Mouse (Mus musculus) spleen, adult 2 months (tissue): ENCODE data around the gene Ddx52. TPM values are rescaled to one million over a fixed set of nuclear protein-coding genes. Genes with fewer than 3 reads are reported as not detected.
A peak's percentile ranks its signal among the peaks of the same experiment; 100 is the strongest.

ENCODE experiments used
- DNase-seq, 2 experiments: peaks; one replicate each; pipeline versions ENCODE4 v3.0.0 to v3.0.0-alpha.2; 2012 to 2021; ENCODE audit warnings: low spot score in 2 of 2, low read depth in 1 of 2
- H3K27ac ChIP-seq: fragments of 200-500 bp; 2 replicates; pipeline ENCODE4 v1.5.1; 2012; ENCODE audit warnings: low read length, inconsistent platforms; ENCODE audit not compliant: insufficient read depth
- H3K27me3 ChIP-seq: fragments of 200-500 bp; 2 replicates; pipeline ENCODE4 v1.6.1; 2012; ENCODE audit warnings: mild to moderate bottlenecking, moderate library complexity, low read length, inconsistent platforms; ENCODE audit not compliant: control insufficient read depth, insufficient read depth
- H3K36me3 ChIP-seq: fragments of 200-500 bp; 2 replicates; pipeline ENCODE4 v1.6.1; 2012; ENCODE audit warnings: mild to moderate bottlenecking, low read length, inconsistent platforms; ENCODE audit not compliant: control insufficient read depth, insufficient read depth
- H3K4me1 ChIP-seq: fragments of 200-500 bp; 2 replicates; pipeline ENCODE4 v1.6.1; 2011; ENCODE audit warnings: inconsistent platforms; ENCODE audit not compliant: control insufficient read depth, insufficient read depth, insufficient read length
- H3K4me3 ChIP-seq: fragments of 200-500 bp; 2 replicates; pipeline ENCODE4 v1.5.1; 2011; ENCODE audit warnings: mild to moderate bottlenecking, inconsistent platforms; ENCODE audit not compliant: insufficient read depth, insufficient read length; ENCODE audit errors: extremely low read depth
- CTCF ChIP-seq: fragments of 200-500 bp; IDR thresholded peaks from 2 replicates; pipeline ENCODE4 v1.5.1; 2011; ENCODE audit warnings: mild to moderate bottlenecking, inconsistent platforms; ENCODE audit not compliant: insufficient read depth, insufficient read length, insufficient replicate concordance; ENCODE audit errors: extremely low read depth
- POLR2A ChIP-seq: fragments of 200-500 bp; IDR thresholded peaks from 2 replicates; pipeline ENCODE4 v1.6.1; 2011; ENCODE audit warnings: low read depth, low read length, inconsistent platforms
- WGBS: fragments of 180-500 bp; shearing (Covaris S2); methylation state at CpG from one replicate; pipeline ENCODE4 v1.1.7; 2018; 5-methylcytosine and 5-hydroxymethylcytosine counted together
- polyA plus RNA-seq: library from polyadenylated mRNA; depleted of rRNA; stranded (reverse); fragments of >200 nt; gene quantifications from 2 replicates; pipeline ENCODE4 v1.2.3, GENCODE M21; 2012; rRNA removed

Gene Ddx52
- 3.1 TPM in 2 replicates for polyA plus RNA-seq

DNA sequence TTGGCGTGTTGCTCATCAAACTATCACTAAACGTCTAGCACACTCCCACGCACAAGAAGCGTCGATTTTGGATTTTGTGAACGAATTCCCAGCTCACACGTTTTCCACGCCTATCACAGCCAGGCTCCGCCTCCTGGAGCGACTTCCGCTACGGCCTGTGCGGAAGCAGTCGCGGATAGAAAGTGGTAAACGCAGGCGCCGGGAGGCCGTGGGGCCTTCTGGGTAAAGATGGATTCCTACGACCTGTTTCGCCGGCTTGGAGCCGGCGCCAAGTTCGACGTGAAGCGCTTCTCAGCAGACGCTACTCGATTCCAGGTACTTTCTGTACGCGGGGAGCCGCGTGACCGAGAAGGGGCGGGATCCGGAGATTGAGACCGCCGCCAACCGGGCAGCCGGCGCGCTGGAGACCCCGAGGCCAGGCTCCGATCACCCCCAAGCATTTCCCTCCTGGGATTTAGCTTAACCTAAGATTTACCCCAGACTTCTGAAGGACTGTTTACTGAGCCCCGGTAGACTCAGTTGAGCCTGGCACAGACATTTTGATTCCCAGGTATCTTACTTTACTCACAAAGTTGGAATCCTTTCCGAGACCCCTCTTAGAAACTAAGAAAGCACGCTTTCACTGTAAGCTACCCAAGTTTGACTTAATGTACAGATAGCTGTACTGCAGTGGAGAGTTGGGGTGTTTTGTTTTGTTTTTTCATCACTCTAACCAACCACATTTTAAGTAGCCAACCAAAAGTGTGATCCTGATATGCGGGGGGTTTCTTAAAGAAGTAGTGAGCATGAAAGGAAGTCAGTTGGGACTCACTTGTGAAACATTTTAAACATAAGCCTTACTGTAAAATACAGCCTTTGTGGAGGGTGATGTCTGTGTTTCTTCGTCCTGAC, at the start of gene Ddx52:
Ddx52 (plus strand) TSS at position 113 of the 891 bp plus-strand sequence.
- 1% methylated on average over 49 of the region's 49 CpGs for WGBS
- Histone ChIP-seq H3K36me3 (peaks cover 14% of the 10 kb centered on the region), H3K4me1 (0 out of 2 replicates have a peak, but pooled peaks cover 2% of the 10 kb centered on the region), H3K27me3 (0 out of 2 replicates have a peak, but pooled peaks cover 2% of the 10 kb centered on the region), H3K27ac (peak within 1 kb of the TSS; percentile 61), H3K4me3 (peak within 1 kb of the TSS; percentile 90)
- peak; percentile 75 to 82 for DNase-seq
- TF ChIP-seq POLR2A (peak; percentile 43; the same call in 1 of the 2 replicates), CTCF (no peak)

DNA sequence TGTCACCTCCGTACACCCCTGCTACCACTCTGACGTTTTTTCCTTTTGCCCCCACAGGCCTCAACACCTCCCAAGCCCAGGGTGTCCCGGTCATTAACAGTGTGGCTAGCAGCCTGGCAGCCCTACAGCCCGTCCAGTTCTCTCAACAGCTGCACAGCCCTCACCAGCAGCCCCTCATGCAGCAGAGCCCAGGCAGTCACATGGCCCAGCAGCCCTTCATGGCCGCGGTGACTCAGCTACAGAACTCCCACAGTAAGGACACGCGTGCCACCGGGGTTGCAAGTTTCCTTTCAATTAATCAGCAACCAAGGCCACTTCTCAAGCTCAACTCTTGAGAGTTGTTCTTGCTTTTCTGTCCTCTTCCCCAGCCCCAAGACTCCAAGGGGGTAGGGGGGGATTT, 48.5 kb upstream of the Ddx52 start:
- no peaks in the 10 kb centered on the region for H3K27me3 ChIP-seq
- WGBS, result 71% methylated on average over 9 of the region's 9 CpGs
- H3K4me1 ChIP-seq, result no peaks in the 10 kb centered on the region
- no peak for DNase-seq
- no peaks in the 10 kb centered on the region for H3K36me3 ChIP-seq
- H3K27ac ChIP-seq, result no peak overlapping the region
- TF ChIP-seq POLR2A, result no peak
- TF ChIP-seq CTCF, result no peak
- no peak overlapping the region for H3K4me3 ChIP-seq

DNA sequence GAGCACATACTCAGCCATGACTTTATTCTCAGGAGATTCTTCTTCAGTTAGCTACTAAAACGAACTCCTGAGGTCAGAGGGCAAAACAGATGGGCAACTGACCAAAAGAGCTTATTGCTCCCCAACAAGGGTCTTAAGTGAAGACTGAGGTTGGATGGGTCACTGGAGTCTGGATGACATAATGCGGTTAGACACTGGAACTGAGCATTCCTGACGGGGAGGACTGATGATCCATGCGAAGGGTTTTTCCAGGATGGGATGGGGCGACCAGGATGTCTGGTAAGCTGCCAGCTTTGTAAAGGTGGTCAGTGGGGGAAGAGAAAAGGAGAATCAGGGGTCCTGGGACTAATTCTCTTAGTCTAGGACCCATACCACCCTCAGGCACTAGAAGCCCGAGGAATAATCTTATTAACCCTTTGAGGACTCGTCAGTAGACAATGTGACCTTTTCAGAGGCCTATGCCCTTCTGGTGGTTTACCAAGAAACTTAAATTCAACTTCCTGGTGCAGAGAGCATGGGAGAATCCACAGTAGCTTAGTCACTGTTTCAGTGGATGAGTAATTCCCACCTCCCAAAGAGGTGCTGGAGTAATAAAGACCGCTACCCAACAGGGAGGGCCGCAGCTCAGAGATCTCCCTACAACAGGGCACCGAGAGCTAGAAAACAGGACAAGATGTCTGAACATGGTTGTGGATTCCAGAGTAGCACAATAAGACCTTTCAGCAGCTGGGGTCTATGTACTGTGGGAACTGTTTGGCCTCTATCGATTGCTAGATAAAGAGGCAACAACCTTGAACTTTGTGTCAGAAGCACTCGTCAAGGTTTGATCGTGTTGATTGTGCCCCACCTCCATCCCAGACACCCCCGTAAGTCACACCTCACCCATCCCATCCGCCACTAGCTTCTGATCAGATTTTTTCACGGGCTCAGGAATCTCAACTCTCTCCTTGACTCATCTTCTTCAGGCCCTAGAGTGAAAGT, 45.1 kb upstream of the Ddx52 start:
- Histone ChIP-seq H3K27ac (no peak overlapping the region), H3K27me3 (no peaks in the 10 kb centered on the region), H3K4me1 (no peaks in the 10 kb centered on the region), H3K36me3 (no peaks in the 10 kb centered on the region), H3K4me3 (no peak overlapping the region)
- WGBS, result 87% methylated on average over 16 of the region's 16 CpGs
- no peak for TF ChIP-seq CTCF
- no peak for TF ChIP-seq POLR2A
- no peak for DNase-seq

DNA sequence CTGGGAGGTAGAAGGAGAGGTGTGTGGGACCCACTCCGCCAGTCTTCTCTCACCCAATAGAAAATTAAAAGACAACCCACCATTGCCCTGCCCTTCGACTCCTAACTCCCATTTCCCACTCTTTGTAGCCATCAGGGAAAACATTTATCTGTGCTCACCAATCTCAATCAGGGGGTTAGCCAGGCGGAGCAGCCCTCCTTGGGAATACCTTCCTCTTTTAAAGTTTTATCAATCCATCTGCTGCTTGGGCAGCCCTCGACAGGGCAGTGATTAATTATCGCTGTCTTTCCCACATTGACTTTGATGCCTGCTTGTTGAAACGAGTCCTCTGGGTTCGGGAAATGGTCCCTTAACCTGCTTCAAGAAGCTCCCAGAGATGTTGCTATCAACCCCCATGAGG, 44.3 kb upstream of the Ddx52 start:
- Histone ChIP-seq H3K36me3 (no peaks in the 10 kb centered on the region), H3K27ac (no peak overlapping the region), H3K4me3 (no peak overlapping the region), H3K4me1 (no peaks in the 10 kb centered on the region), H3K27me3 (no peaks in the 10 kb centered on the region)
- WGBS, result 68% methylated on average over 7 of the region's 7 CpGs
- TF ChIP-seq POLR2A, result no peak
- DNase-seq, result no peak

DNA sequence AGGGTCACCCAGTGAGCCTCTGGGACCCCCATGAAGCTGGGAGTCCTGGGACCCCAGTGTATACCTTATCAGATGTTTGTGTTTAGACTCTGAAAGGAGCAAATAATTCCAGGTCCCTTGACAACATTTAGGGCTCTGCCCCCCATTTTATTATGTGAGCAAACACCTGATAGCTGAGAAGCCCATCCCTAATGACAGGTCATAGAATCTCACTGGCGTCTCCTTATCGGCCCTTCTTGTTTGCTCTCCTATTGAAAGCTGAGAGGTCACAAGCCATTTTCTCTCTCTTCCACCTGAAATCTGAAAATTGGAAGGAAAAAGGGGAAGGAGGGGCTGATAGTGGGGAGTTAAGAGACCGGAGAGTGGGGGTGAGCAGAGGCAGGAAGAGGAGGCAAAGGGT, 39.0 kb upstream of the Ddx52 start:
- TF ChIP-seq CTCF, result no peak
- no peak for TF ChIP-seq POLR2A
- no peak for DNase-seq
- H3K36me3 ChIP-seq, result no peaks in the 10 kb centered on the region
- no peaks in the 10 kb centered on the region for H3K27me3 ChIP-seq
- whole genome bisulfite sequencing, result 89% methylated on average over 3 of the region's 3 CpGs
- no peaks in the 10 kb centered on the region for H3K4me1 ChIP-seq
- H3K4me3 ChIP-seq, result no peak overlapping the region
- H3K27ac ChIP-seq, result no peak overlapping the region

DNA sequence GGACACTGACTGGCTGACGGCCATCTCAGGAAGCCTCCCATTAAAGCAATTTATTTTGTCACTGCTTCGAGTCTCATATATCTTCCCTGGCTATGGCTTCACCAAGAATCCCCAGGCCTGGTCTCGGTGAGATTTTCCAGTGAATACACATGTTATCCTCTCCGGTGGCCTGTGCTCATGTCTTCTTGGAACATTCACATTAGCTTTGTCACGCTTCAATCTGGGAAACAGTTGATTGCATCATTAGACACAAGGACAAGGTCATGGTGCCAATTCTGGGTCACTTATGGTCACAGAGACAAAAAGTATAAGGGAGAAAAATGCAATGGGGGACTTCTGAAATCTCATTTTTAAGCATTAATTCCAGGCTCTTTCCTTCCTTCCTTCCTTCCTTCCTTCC, 36.1 kb upstream of the Ddx52 start:
- no peak for TF ChIP-seq CTCF
- no peak for TF ChIP-seq POLR2A
- Histone ChIP-seq H3K4me1 (no peaks in the 10 kb centered on the region), H3K4me3 (no peak overlapping the region), H3K36me3 (no peaks in the 10 kb centered on the region), H3K27ac (no peak overlapping the region), H3K27me3 (no peaks in the 10 kb centered on the region)
- no peak for DNase-seq
- 77% methylated on average over 5 of the region's 5 CpGs for WGBS
